Mouse (Mus musculus): ENCODE measurements around the gene Slc25a35.
"Not testable (repeated sequence)": the region's sequence is repeated elsewhere in the genome, so short reads cannot be mapped to it uniquely, and the experiment has no call there.

Slc25a35 gene

GRCm38 (mm10) chr11:69006575-69006974 lies 38.6 kb downstream of the Slc25a35 start:
- DNase-seq (ENCODE audit: low spot score in 2 of 2), result not testable (repeated sequence)

GRCm38 (mm10) chr11:69008182-69009121 lies 40.5 kb downstream of the Slc25a35 start, which contains the start of gene Pfas:
Gene Pfas, minus strand, starts transcription at chr11:69008460.
- peak; percentile 89 to 92 for DNase-seq (ENCODE audit: low spot score in 2 of 2)

DNA sequence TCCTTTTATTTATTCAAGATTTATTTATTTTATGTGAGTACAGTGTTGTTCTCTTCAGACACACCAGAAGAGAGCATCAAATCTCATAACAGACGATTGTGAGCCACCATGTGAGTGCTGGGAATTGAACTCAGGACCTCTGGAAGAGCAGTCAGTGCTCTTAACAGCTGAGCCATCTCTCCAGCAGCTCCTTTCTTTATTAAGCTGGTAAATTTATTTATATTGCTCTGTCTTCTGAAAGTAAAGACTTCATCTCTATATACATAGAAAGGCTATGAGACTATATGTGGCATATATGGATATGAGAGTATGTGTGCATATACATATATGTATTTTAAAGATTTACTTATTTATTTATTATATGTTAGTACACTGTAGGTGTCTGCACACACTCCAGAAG lies 41.6 kb downstream of the Slc25a35 start:
- no peak for DNase-seq (ENCODE audit: low spot score in 2 of 2)

- no peak for DNase-seq (ENCODE audit: low spot score in 2 of 2)
Measured at GRCm38 (mm10) chr11:69010400-69011323, 42.7 kb downstream of the Slc25a35 start.

DNA sequence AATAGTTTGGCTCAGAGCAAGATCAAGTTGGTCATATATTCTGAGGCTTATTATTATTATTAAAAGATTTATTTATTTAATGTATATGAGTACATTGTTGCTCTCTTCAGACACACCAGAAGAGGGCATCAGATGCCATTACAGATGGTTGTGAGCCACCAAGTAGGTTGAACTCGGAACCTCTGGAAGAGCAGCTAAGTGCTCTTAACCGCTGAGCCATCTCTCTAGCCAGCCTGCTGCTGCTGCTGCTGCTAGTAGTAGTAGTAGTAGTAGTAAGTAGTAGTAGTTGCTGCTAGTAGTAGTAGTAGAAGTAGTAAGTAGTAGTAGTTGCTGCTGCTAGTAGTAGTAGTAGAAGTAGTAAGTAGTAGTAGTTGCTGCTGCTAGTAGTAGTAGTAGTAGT lies 43.5 kb downstream of the Slc25a35 start:
- not testable (repeated sequence) for DNase-seq (ENCODE audit: low spot score in 2 of 2)

DNA sequence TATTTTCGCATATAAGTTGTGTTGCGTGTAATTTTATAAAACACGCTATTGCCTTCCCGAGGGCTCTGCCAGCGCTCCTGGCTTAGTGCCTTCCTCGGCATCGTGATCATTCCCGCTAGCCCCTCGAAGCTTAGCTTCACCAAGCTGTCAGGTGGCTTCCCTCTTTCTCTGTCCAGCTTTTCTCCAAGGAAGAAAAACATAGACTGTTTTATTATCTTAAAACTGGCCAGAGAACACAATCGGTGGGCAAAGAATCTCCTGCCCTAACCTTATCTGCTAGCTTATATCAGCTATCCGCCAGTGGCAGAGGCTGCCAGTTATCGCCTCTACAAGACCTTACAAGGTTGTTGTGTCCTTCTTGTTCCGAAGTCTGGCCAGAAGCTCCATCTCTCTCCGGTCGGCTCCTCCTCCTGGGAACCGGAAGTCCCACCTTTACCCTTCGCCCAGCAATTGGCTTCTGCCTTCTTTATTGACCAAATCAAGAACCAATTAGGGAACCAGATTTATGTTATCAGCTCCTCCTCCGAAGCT lies 44.2 kb downstream of the Slc25a35 start:
- peak; percentile 91 to 92 for DNase-seq (ENCODE audit: low spot score in 2 of 2)

- DNase-seq (ENCODE audit: low spot score in 2 of 2), result peak; percentile 90 to 93
Measured at GRCm38 (mm10) chr11:69015644-69016441, 47.9 kb downstream of the Slc25a35 start, which contains the start of gene Ctc1. Gene Ctc1, plus strand, starts transcription at chr11:69015911.

DNA sequence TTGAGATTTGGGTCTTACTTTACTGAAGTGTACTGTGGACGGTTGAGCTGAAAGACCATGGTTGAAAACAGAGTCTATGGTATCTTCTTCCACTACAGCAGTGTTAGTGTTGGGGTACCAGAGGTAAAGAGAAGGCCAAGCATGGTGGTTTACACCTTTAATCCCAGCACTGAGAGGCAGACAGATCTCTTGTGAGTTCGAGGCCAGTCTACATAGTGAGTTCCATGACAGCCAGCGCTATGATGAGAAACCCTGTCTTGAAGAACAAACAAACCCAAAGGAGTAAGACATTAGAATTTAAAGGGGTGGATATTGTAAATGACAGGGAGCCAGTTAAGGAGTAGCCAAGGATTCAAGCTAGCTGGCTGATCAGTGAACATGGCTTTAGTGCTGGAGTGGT lies 48.8 kb downstream of the Slc25a35 start:
- DNase-seq (ENCODE audit: low spot score in 2 of 2), result no peak

- peak in 1 of 2 experiments; percentile 0 for DNase-seq (ENCODE audit: low spot score in 2 of 2)
Measured at GRCm38 (mm10) chr11:69020691-69021090, 52.8 kb downstream of the Slc25a35 start.
